Mouse (Mus musculus): Measurements from ENCODE around the gene 2010111I01Rik. TPM values are rescaled to one million over a fixed set of nuclear protein-coding genes. Genes with fewer than 3 reads are reported as not detected.
"Not testable (repeated sequence)": the region's sequence is repeated elsewhere in the genome, so short reads cannot be mapped to it uniquely, and the experiment has no call there.

The 2010111I01Rik gene
- polyA plus RNA-seq, 1 experiment from 2014 or later, result 114 TPM

DNA sequence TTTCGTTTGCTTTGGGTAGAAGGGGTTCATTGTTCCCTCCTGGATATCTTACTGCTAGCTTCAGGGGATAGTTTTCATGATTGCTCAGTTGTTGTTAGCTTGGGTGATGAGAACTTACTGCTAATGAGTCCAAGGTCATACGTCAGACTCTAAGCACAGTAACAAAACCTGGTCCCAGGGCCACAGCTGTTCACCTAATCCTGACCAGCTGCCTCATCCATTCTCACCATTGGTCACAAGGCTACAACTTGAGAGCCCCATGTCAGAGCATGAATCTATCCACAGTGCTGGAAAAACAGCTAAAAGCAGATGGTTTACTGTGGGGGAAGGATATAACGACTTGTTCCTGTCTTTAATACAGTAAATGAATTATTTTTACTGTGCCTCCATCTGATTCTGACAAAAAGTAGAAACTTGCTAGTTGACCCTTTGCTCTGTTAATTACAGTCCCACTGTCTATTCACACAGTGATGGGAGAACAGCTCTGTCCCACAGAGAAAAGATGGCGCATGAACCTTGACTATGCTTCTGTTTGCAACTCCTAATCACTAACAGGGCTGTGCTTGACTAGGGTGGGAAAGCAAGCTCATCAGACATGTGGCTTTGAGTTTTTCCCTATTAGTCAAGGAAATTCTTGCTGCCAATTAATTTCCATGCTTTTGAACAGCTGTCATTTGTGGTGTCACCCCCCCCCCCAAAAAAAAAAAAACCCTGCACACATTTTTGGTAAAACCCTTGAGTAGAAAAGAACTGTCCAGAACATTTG lies 103.9 kb downstream of the 2010111I01Rik start:
- Histone ChIP-seq H3K27ac (no peak overlapping the region), H3K4me3 (replicated peaks) (no peak overlapping the region), H3K9me3 (no peaks in the 10 kb centered on the region), H3K9ac (no peak overlapping the region), H3K4me1 (peaks cover 9% of the 10 kb centered on the region), H3K4me2 (no peak overlapping the region), H3K36me3 (no peaks in the 10 kb centered on the region), H3K27me3 (replicated peaks) (no peaks in the 10 kb centered on the region)
- ATAC-seq (ENCODE audit: insufficient read depth, low FRiP score, low read depth), result no peak
- 62% methylated on average over 4 of the region's 4 CpGs for WGBS

GRCm38 (mm10) chr13:63071874-63072273 lies 107.2 kb downstream of the 2010111I01Rik start:
- Histone ChIP-seq H3K4me2 (no peak overlapping the region), H3K36me3 (no peaks in the 10 kb centered on the region), H3K27me3 (replicated peaks) (no peaks in the 10 kb centered on the region), H3K27ac (peak overlapping the region; percentile 67), H3K9me3 (no peaks in the 10 kb centered on the region), H3K4me1 (peaks cover 17% of the 10 kb centered on the region), H3K9ac (no peak overlapping the region), H3K4me3 (replicated peaks) (no peak overlapping the region)
- WGBS, result 70% methylated on average over 8 of the region's 8 CpGs
- ATAC-seq (ENCODE audit: insufficient read depth, low FRiP score, low read depth), result no peak; the same call in 1 of the 2 replicates

- H3K36me3 ChIP-seq, result no peaks in the 10 kb centered on the region
- no peak overlapping the region for H3K4me3 ChIP-seq (replicated peaks)
- peak overlapping the region; percentile 67; the same call in 1 of the 2 replicates for H3K27ac ChIP-seq
- H3K4me1 ChIP-seq, result peaks cover 17% of the 10 kb centered on the region
- no peak overlapping the region for H3K4me2 ChIP-seq
- no peaks in the 10 kb centered on the region for H3K27me3 ChIP-seq (replicated peaks)
- no peaks in the 10 kb centered on the region for H3K9me3 ChIP-seq
- WGBS, result 37% methylated on average over 3 of the region's 3 CpGs
- ATAC-seq (ENCODE audit: insufficient read depth, low FRiP score, low read depth), result peak; percentile 67
- no peak overlapping the region for H3K9ac ChIP-seq
Measured at GRCm38 (mm10) chr13:63072376-63072775, 107.7 kb downstream of the 2010111I01Rik start.

DNA sequence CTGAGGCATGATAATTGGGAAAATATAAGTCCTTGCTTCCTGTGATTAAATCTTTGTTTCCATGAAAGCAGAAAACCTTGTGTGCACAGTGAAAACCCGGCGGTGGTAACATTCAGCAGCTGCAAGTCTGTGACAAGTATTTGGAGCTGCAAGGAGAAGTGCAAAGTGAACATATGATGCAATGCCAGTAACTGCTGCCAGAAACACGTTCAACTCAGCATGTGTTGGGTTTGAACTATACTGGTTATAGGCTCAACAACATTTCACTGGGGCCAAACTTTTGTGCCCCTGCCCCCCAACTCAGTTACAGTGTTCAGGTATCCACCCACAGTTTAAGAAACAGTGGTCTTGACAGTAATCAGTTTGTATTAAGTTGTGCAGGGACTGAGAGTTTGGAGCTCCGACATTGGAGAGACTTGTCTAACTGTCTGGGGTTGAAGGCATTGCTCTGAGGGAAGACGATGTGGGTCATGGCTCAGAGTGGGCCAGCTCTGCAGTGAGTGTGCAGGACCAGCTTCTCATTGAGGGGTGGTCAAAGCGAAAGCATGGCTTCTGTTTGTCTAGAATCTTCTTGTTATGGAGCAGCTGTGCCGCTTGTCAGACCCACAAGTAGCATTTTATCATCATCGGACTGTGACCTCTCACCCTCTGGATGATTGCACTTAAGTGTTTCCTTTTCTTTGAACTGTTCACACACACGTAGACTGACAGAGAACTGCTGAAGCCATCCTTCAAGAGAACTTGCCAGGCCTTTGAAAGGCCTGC lies 109.4 kb downstream of the 2010111I01Rik start:
- Histone ChIP-seq H3K27ac (peak overlapping the region; percentile 79), H3K4me3 (replicated peaks) (no peak overlapping the region), H3K9me3 (no peaks in the 10 kb centered on the region), H3K4me2 (no peak overlapping the region), H3K27me3 (replicated peaks) (no peaks in the 10 kb centered on the region), H3K36me3 (no peaks in the 10 kb centered on the region), H3K4me1 (peaks cover 17% of the 10 kb centered on the region), H3K9ac (no peak overlapping the region)
- WGBS, result 34% methylated on average over 9 of the region's 9 CpGs
- 0 out of 2 replicates have a peak, but pooled peaks have one; percentile 21 for ATAC-seq (ENCODE audit: insufficient read depth, low FRiP score, low read depth)

DNA sequence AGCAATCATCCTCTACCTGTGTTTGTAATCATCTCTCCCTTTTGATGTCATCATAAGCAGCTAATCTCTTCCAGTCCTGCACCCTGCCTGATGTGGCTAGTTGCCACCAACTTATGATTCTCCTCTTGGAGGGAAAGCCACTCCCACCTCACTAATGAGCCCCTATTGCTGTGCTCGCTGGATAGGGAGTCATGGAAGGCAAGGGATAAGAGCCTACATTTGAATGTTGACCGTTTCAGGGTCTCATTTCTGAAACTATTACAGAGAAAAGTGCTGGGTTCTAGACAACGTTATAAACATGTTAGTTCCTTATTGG lies 109.9 kb downstream of the 2010111I01Rik start:
- H3K36me3 ChIP-seq, result no peaks in the 10 kb centered on the region
- H3K27me3 ChIP-seq (replicated peaks), result no peaks in the 10 kb centered on the region
- H3K4me3 ChIP-seq (replicated peaks), result no peak overlapping the region
- 62% methylated on average over 3 of the region's 3 CpGs for WGBS
- H3K9ac ChIP-seq, result no peak overlapping the region
- H3K4me2 ChIP-seq, result no peak overlapping the region
- ATAC-seq (ENCODE audit: insufficient read depth, low FRiP score, low read depth), result no peak
- H3K9me3 ChIP-seq, result no peaks in the 10 kb centered on the region
- peaks cover 17% of the 10 kb centered on the region for H3K4me1 ChIP-seq
- H3K27ac ChIP-seq, result peak overlapping the region; percentile 79; the same call in 1 of the 2 replicates

DNA sequence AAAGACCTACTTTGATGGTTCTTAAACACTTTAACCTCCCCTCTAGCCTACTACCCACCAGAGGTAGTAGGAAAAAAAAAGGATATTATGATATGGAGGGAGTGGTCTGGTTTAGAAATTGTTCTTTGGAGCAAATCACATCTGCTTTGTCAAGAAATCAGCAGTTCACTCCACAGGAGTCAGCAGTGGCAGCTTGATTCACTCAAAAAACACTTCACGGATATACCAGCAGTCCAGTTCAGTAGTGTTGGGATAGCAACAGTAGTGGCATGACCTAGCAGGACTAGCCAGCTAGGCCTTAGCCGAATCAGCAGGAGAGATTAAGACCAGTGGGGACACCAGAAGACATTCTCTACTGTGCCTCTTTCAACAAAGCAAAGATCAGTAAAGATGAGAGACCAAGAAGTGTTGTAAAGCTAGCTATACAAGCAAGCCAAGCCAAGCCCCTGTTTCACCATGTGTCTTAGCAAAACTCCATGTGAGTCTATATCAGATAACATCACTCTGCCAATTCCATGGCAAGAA lies 110.7 kb downstream of the 2010111I01Rik start:
- Histone ChIP-seq H3K9ac (no peak overlapping the region), H3K9me3 (no peaks in the 10 kb centered on the region), H3K4me2 (no peak overlapping the region), H3K36me3 (no peaks in the 10 kb centered on the region), H3K27me3 (replicated peaks) (no peaks in the 10 kb centered on the region), H3K27ac (no peak overlapping the region), H3K4me3 (replicated peaks) (no peak overlapping the region), H3K4me1 (peaks cover 17% of the 10 kb centered on the region)
- WGBS, result 85% methylated on average over 2 of the region's 2 CpGs
- ATAC-seq (ENCODE audit: insufficient read depth, low FRiP score, low read depth), result no peak

DNA sequence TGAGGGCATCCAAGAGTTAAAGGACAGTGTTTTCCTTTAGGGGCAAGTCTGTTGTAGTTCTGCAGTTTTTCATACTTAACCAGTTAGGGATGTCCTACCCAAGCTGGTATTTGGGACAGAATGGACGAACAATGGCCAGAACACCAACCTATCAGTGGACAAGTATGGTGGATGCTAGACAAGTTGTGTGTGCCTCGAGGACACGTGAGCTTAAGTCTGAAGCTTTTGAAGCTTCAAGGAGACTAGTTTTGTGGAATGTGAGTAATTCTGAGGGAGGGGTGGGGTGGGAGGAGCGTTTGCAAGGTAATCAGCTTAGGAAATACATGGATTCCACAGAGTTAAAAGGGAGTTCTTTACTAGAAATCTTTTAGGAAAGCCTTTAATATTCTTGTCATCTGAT lies 115.5 kb downstream of the 2010111I01Rik start:
- Histone ChIP-seq H3K9ac (no peak overlapping the region), H3K4me3 (replicated peaks) (no peak overlapping the region), H3K4me1 (no peaks in the 10 kb centered on the region), H3K9me3 (no peaks in the 10 kb centered on the region), H3K27ac (no peak overlapping the region), H3K4me2 (no peak overlapping the region), H3K27me3 (replicated peaks) (no peaks in the 10 kb centered on the region), H3K36me3 (no peaks in the 10 kb centered on the region)
- WGBS, result 52% methylated on average over 4 of the region's 4 CpGs
- ATAC-seq (ENCODE audit: insufficient read depth, low FRiP score, low read depth), result no peak

DNA sequence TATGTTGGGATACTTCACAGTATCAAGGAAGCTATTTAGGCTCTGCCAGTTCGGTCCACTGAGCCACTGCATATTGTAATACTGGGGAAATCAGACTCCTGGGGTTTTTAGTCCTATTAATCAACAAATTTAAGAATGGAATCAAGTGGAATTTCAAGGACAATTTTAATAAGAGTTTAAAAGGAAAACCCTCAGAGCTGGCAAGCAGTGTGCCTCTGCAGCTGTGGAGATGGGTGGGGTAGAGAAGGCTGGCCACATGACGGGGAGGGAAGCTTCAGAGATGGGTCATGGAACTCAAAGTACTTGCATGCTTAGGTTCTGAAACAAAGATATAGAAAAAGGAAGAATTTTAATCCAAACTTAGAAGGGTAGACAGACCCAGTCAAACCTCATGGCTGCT lies 116.1 kb downstream of the 2010111I01Rik start:
- Histone ChIP-seq H3K4me1 (no peaks in the 10 kb centered on the region), H3K4me2 (no peak overlapping the region), H3K27ac (no peak overlapping the region), H3K36me3 (no peaks in the 10 kb centered on the region), H3K9ac (no peak overlapping the region), H3K27me3 (replicated peaks) (no peaks in the 10 kb centered on the region), H3K4me3 (replicated peaks) (no peak overlapping the region), H3K9me3 (no peaks in the 10 kb centered on the region)
- WGBS, result 78% methylated on average over 2 of the region's 2 CpGs
- no peak for ATAC-seq (ENCODE audit: insufficient read depth, low FRiP score, low read depth)

GRCm38 (mm10) chr13:63082555-63083136 lies 118.0 kb downstream of the 2010111I01Rik start:
- Histone ChIP-seq H3K27me3 (replicated peaks) (no peaks in the 10 kb centered on the region), H3K9me3 (no peaks in the 10 kb centered on the region), H3K27ac (peak overlapping the region; percentile 78), H3K36me3 (no peaks in the 10 kb centered on the region), H3K4me2 (no peak overlapping the region), H3K4me3 (replicated peaks) (no peak overlapping the region), H3K9ac (no peak overlapping the region), H3K4me1 (no peaks in the 10 kb centered on the region)
- WGBS, result 50% methylated on average over 5 of the region's 5 CpGs
- peak; percentile 91 for ATAC-seq (ENCODE audit: insufficient read depth, low FRiP score, low read depth)

DNA sequence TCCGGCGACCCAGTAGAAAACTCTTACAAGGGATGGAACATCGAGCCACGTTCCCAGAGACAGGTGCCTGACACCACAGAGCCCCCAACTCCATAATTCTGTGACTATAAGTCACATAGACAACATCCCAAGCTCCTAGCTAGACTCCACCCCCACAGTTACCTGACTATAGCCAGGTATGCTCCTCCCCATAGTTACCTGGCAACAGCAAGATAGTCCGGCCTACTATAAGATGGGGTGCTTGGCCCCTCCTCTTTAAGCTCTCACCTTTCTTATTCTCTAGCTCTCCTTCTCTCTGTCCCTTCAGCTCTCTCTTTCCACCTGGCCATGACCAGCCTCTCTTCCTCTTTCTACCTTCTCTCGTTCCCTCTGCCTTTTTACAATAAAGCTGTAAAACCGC lies 118.4 kb downstream of the 2010111I01Rik start:
- H3K27ac ChIP-seq, result peak overlapping the region; percentile 78; the same call in 1 of the 2 replicates
- H3K9me3 ChIP-seq; H3K9ac ChIP-seq; H3K4me3 ChIP-seq (replicated peaks); H3K4me2 ChIP-seq; H3K27me3 ChIP-seq (replicated peaks); H3K36me3 ChIP-seq; H3K4me1 ChIP-seq: not testable (repeated sequence)
- peak; percentile 61 for ATAC-seq (ENCODE audit: insufficient read depth, low FRiP score, low read depth)
- 76% methylated on average over 7 of the region's 7 CpGs for WGBS

DNA sequence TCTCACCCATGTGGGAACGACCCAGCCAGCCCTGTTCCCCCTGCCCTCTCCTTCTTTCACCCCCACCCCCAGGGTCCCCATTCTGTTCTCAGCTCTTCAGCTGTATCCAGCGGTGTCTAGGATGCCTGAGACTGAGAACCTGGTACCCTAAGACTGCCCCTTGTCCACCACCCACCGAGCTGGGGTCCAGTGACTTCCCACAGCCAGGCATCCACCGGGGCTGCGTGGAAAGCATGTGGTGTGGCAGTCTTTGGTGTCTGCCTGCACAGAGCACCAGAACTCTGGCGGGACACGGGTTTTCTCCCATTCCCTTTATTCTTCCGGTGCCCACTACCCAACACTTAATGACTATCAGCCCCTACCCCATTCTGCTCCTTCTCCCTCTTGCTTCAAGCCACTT lies 119.0 kb downstream of the 2010111I01Rik start:
- Histone ChIP-seq H3K9ac (no peak overlapping the region), H3K9me3 (no peaks in the 10 kb centered on the region), H3K27me3 (replicated peaks) (no peaks in the 10 kb centered on the region), H3K36me3 (no peaks in the 10 kb centered on the region), H3K4me1 (no peaks in the 10 kb centered on the region), H3K4me3 (replicated peaks) (no peak overlapping the region), H3K4me2 (no peak overlapping the region), H3K27ac (peak overlapping the region; percentile 78; the same call in 1 of the 2 replicates)
- 78% methylated on average over 8 of the region's 8 CpGs for WGBS
- ATAC-seq (ENCODE audit: insufficient read depth, low FRiP score, low read depth), result no peak

Measured in stomach, embryonic 15.5 days (tissue).